Mouse (Mus musculus) duodenum, adult 2 months (tissue): ENCODE measurements around the gene Fndc9. TPM values are rescaled to one million over a fixed set of nuclear protein-coding genes. Genes with fewer than 3 reads are reported as not detected.

ENCODE experiments used
- polyA plus RNA-seq: library from polyadenylated mRNA; depleted of rRNA; stranded (reverse); fragments of >200 nt; gene quantifications from 2 replicates; pipeline ENCODE4 v1.2.3, GENCODE M21; 2012; ENCODE audit warnings: low replicate concordance; rRNA removed

Fndc9 gene
- not detected in 2 replicates for polyA plus RNA-seq

GRCm38 (mm10) chr11:46235334-46235733 is at the start of gene Fndc9:
Fndc9 (plus strand) TSS chr11:46235531.

Other genes starting within 250 kb of the Fndc9 start
- 9.2 and 29.9 TPM in 2 replicates for gene Gm12166, start 183.2 kb upstream of the Fndc9 start, polyA plus RNA-seq
- gene Adam19, start 179.5 kb upstream of the Fndc9 start, polyA plus RNA-seq, result 3.9 and 5.6 TPM in 2 replicates
- gene Nipal4, start 69.0 kb upstream of the Fndc9 start, polyA plus RNA-seq, result 0.14 and 0.98 TPM in 2 replicates
- 1.5 and 2.4 TPM in 2 replicates for gene Cyfip2, start 77.3 kb downstream of the Fndc9 start, polyA plus RNA-seq
- 0.25 and 0.52 TPM in 2 replicates for gene Itk, start 154.0 kb downstream of the Fndc9 start, polyA plus RNA-seq
- gene Fam71b, start 161.0 kb downstream of the Fndc9 start, polyA plus RNA-seq, result 0.04 and 0.13 TPM in 2 replicates
- 14.4 and 15.5 TPM in 2 replicates for gene Med7, start 201.4 kb downstream of the Fndc9 start, polyA plus RNA-seq
- 0.13 and 0.21 TPM in 2 replicates for gene Havcr2, start 219.4 kb downstream of the Fndc9 start, polyA plus RNA-seq